Mouse (Mus musculus) embryonic facial prominence, embryonic 11.5 days (tissue): ENCODE data around the gene Syn3. TPM values are rescaled to one million over a fixed set of nuclear protein-coding genes. Genes with fewer than 3 reads are reported as not detected.
A peak's percentile ranks its signal among the peaks of the same experiment; 100 is the strongest.

Experiments used
- ATAC-seq: fragments of 200-750 bp; cut with Nextera tagmentation; replicated peaks from 2 replicates; pipeline ENCODE4 v1.8.0; 2017; ENCODE audit warnings: low read depth; ENCODE audit not compliant: insufficient number of reproducible peaks, low FRiP score, low TSS enrichment
- DNase-seq: peaks from one replicate; pipeline ENCODE4 v3.0.0-alpha.2; 2015; ENCODE audit warnings: low spot score
- H3K27ac ChIP-seq: fragments of 300-500 bp; sonication (generic); replicated peaks from 2 replicates; pipeline ENCODE4 v1.5.1; 2014; ENCODE audit warnings: mild to moderate bottlenecking, low read depth, low read length, control low read depth
- H3K27me3 ChIP-seq: fragments of 300-500 bp; sonication (generic); 2 replicates; pipeline ENCODE4 v1.6.1; 2014; ENCODE audit warnings: mild to moderate bottlenecking, low read length, moderate library complexity, mixed read lengths; ENCODE audit not compliant: control insufficient read depth, insufficient read depth
- H3K36me3 ChIP-seq: fragments of 300-500 bp; sonication (generic); replicated peaks from 2 replicates; pipeline ENCODE4 v1.6.1; 2014; ENCODE audit warnings: low read depth, mild to moderate bottlenecking, low read length, moderate library complexity, mixed read lengths; ENCODE audit not compliant: control insufficient read depth, insufficient read depth
- H3K4me1 ChIP-seq: fragments of 300-500 bp; sonication (generic); 2 replicates; pipeline ENCODE4 v1.6.1; 2014; ENCODE audit warnings: low read length, mixed read lengths; ENCODE audit not compliant: control insufficient read depth, insufficient read depth
- H3K4me2 ChIP-seq: fragments of 300-500 bp; sonication (generic); 2 replicates; pipeline ENCODE4 v1.6.1; 2014; ENCODE audit warnings: low read depth, mild to moderate bottlenecking, control low read depth, low read length, moderate library complexity
- H3K4me3 ChIP-seq: fragments of 300-500 bp; sonication (generic); 2 replicates; pipeline ENCODE4 v1.5.1; 2014; ENCODE audit warnings: low read depth, low read length, control low read depth
- H3K9ac ChIP-seq: fragments of 300-500 bp; sonication (generic); replicated peaks from 2 replicates; pipeline ENCODE4 v1.6.1; 2014; ENCODE audit warnings: mild to moderate bottlenecking, control low read depth, low read length
- H3K9me3 ChIP-seq: fragments of 300-500 bp; sonication (generic); replicated peaks from 2 replicates; pipeline ENCODE4 v1.6.1; 2016; ENCODE audit warnings: mild to moderate bottlenecking, low read length, inconsistent platforms, mixed read lengths; ENCODE audit not compliant: control insufficient read depth
- WGBS: fragments of 180-500 bp; shearing (Covaris S2); extraction: QIAGEN DNeasy Blood & Tissue Kit; methylation state at CpG from one replicate; pipeline ENCODE4 v1.1.7; 2014; 5-methylcytosine and 5-hydroxymethylcytosine counted together
- polyA plus RNA-seq: library from polyadenylated mRNA; unstranded; fragments of >200 nt; fragmentation: Nextera tagmentation; extraction: Ambion mirVana; gene quantifications from 2 replicates; pipeline ENCODE4 v1.2.1, GENCODE M21; 2014

Gene Syn3
- polyA plus RNA-seq, 1 experiment from 2014 or later, result 3.1 TPM

GRCm38 (mm10) chr10:86203175-86203574, 295.5 kb downstream of the Syn3 start:
- Histone ChIP-seq H3K9ac (no peak overlapping the region), H3K4me3 (no peak overlapping the region), H3K27me3 (no peaks in the 10 kb centered on the region), H3K36me3 (no peaks in the 10 kb centered on the region), H3K4me1 (no peaks in the 10 kb centered on the region), H3K4me2 (no peak overlapping the region), H3K9me3 (no peaks in the 10 kb centered on the region), H3K27ac (no peak overlapping the region)
- 84% methylated on average over 6 of the region's 6 CpGs for WGBS
- no peak for DNase-seq
- ATAC-seq, result no peak

- H3K9ac ChIP-seq, result no peak overlapping the region
- no peak for ATAC-seq
- 85% methylated on average over 7 of the region's 7 CpGs for WGBS
Observed at GRCm38 (mm10) chr10:86201826-86202225, 296.9 kb downstream of the Syn3 start.

GRCm38 (mm10) chr10:86201006-86201405, 297.7 kb downstream of the Syn3 start:
- no peak overlapping the region for H3K27ac ChIP-seq
- no peak overlapping the region for H3K4me3 ChIP-seq
- no peak overlapping the region for H3K4me2 ChIP-seq
- H3K9me3 ChIP-seq, result no peaks in the 10 kb centered on the region
- no peaks in the 10 kb centered on the region for H3K4me1 ChIP-seq
- no peaks in the 10 kb centered on the region for H3K36me3 ChIP-seq
- no peak overlapping the region for H3K9ac ChIP-seq
- ATAC-seq (no peak), DNase-seq (no peak)
- H3K27me3 ChIP-seq, result no peaks in the 10 kb centered on the region
- 90% methylated on average over 3 of the region's 3 CpGs for WGBS

More at GRCm38 (mm10) chr10:86201826-86202225, 296.9 kb downstream of the Syn3 start:
- H3K4me2 ChIP-seq, result no peak overlapping the region
- DNase-seq, result no peak
- no peaks in the 10 kb centered on the region for H3K36me3 ChIP-seq
- H3K27ac ChIP-seq, result no peak overlapping the region
- H3K4me3 ChIP-seq, result no peak overlapping the region
- H3K9me3 ChIP-seq, result no peaks in the 10 kb centered on the region
- no peaks in the 10 kb centered on the region for H3K27me3 ChIP-seq
- H3K4me1 ChIP-seq, result no peaks in the 10 kb centered on the region

- Histone ChIP-seq H3K27me3 (no peaks in the 10 kb centered on the region), H3K36me3 (no peaks in the 10 kb centered on the region), H3K4me2 (no peak overlapping the region), H3K4me1 (no peaks in the 10 kb centered on the region), H3K4me3 (no peak overlapping the region), H3K9ac (no peak overlapping the region), H3K27ac (no peak overlapping the region), H3K9me3 (no peaks in the 10 kb centered on the region)
- 79% methylated on average over 3 of the region's 3 CpGs for WGBS
- DNase-seq (no peak), ATAC-seq (no peak)
Observed at GRCm38 (mm10) chr10:86196414-86197025, 302.2 kb downstream of the Syn3 start.

- ATAC-seq (no peak), DNase-seq (peak; percentile 24)
- no peak overlapping the region for H3K9ac ChIP-seq
- WGBS, result 58% methylated on average over 4 of the region's 4 CpGs
- no peak overlapping the region for H3K4me2 ChIP-seq
- H3K4me1 ChIP-seq, result no peaks in the 10 kb centered on the region
- H3K4me3 ChIP-seq, result no peak overlapping the region
- H3K27me3 ChIP-seq, result no peaks in the 10 kb centered on the region
- no peak overlapping the region for H3K27ac ChIP-seq
- no peaks in the 10 kb centered on the region for H3K9me3 ChIP-seq
- no peaks in the 10 kb centered on the region for H3K36me3 ChIP-seq
Observed at GRCm38 (mm10) chr10:86194722-86195121, 304.0 kb downstream of the Syn3 start.

GRCm38 (mm10) chr10:86193863-86194434, 304.7 kb downstream of the Syn3 start:
- no peaks in the 10 kb centered on the region for H3K4me1 ChIP-seq
- DNase-seq, result no peak
- no peaks in the 10 kb centered on the region for H3K27me3 ChIP-seq
- no peak overlapping the region for H3K27ac ChIP-seq
- H3K9ac ChIP-seq, result no peak overlapping the region
- no peak overlapping the region for H3K4me3 ChIP-seq
- no peak overlapping the region for H3K4me2 ChIP-seq
- H3K36me3 ChIP-seq, result no peaks in the 10 kb centered on the region
- no peak for ATAC-seq
- whole genome bisulfite sequencing, result 37% methylated on average over 4 of the region's 4 CpGs
- H3K9me3 ChIP-seq, result no peaks in the 10 kb centered on the region

- ATAC-seq (no peak), DNase-seq (no peak)
- 77% methylated on average over 4 of the region's 4 CpGs for WGBS
- no peaks in the 10 kb centered on the region for H3K9me3 ChIP-seq
- H3K27ac ChIP-seq, result no peak overlapping the region
- H3K27me3 ChIP-seq, result no peaks in the 10 kb centered on the region
- H3K9ac ChIP-seq, result no peak overlapping the region
- no peak overlapping the region for H3K4me3 ChIP-seq
- H3K36me3 ChIP-seq, result no peaks in the 10 kb centered on the region
- no peak overlapping the region for H3K4me2 ChIP-seq
- H3K4me1 ChIP-seq, result no peaks in the 10 kb centered on the region
Observed at GRCm38 (mm10) chr10:86188614-86189013, 310.1 kb downstream of the Syn3 start.

- H3K9ac ChIP-seq, result no peak overlapping the region
- no peaks in the 10 kb centered on the region for H3K4me1 ChIP-seq
- no peak overlapping the region for H3K27ac ChIP-seq
- no peak overlapping the region for H3K4me2 ChIP-seq
- no peak overlapping the region for H3K4me3 ChIP-seq
- WGBS, result 91% methylated on average over 5 of the region's 5 CpGs
- DNase-seq (no peak), ATAC-seq (no peak)
- H3K9me3 ChIP-seq, result no peaks in the 10 kb centered on the region
- no peaks in the 10 kb centered on the region for H3K27me3 ChIP-seq
- H3K36me3 ChIP-seq, result no peaks in the 10 kb centered on the region
Observed at GRCm38 (mm10) chr10:86187881-86188280, 310.8 kb downstream of the Syn3 start.
